23 mouse cellular contexts compared by ENCODE assay signal in genomic region chr6:54277234-54277633, GRCm38 (mm10). TPM values are rescaled to one million over a fixed set of nuclear protein-coding genes. Genes with fewer than 3 reads are reported as not detected.
DNase-seq lines count a peak whose midpoint lies in the region; ATAC-seq and TF ChIP-seq lines count a peak whose summit lies in the region.
"Had no signal": no experiment of that assay in that cellular context is flagged by ENCODE, and none has a peak within 500 bp of the region (broad histone marks: within the 10 kb centered on the region; RNA-seq: fewer than 3 reads in every experiment).

No protein-coding gene starts in this region.

- no peak for DNase-seq in forebrain, embryonic 10.5 days (ENCODE audit: extremely low spot score, low spot score)
- no peak for DNase-seq in kidney, adult 11 months
- DNase-seq in midbrain, postnatal 0 days (ENCODE audit: low spot score): peak; percentile 41
- DNase-seq in midbrain, embryonic 14.5 days: no peak
- DNase-seq in left cerebral cortex, adult 8-10 months (ENCODE audit: low spot score in 2 of 2): no peak
- DNase-seq: adrenal gland, adult 2 months; cerebellum, adult 9-11 months; gastrocnemius, postnatal 25 days; kidney, adult 2 months; kidney, postnatal 14 days; liver, embryonic 13.5 days; lung, embryonic 14.5 days; lung, postnatal 36 days; right cerebral cortex, postnatal 14 days had no signal

- H3K9me3 ChIP-seq in forebrain, embryonic 10.5 days: no peaks in the 10 kb centered on the region
- no peaks in the 10 kb centered on the region for H3K9me3 ChIP-seq in forebrain, embryonic 15.5 days
- no peaks in the 10 kb centered on the region for H3K9me3 ChIP-seq in kidney, embryonic 15.5 days (replicated peaks)
- no peaks in the 10 kb centered on the region for H3K9me3 ChIP-seq in midbrain, postnatal 0 days (ENCODE audit: low read length)
- no peaks in the 10 kb centered on the region for H3K9me3 ChIP-seq in midbrain, embryonic 14.5 days (ENCODE audit: control insufficient read depth, low read length)
- H3K9me3 ChIP-seq in intestine, embryonic 16.5 days (ENCODE audit: control insufficient read depth, low read length): no peaks in the 10 kb centered on the region
- H3K9me3 ChIP-seq: forebrain, embryonic 12.5 days; heart, embryonic 12.5 days; hindbrain, embryonic 13.5 days; limb, embryonic 13.5 days; liver, embryonic 13.5 days; stomach, embryonic 15.5 days had no signal

- no peak overlapping the region for H3K4me2 ChIP-seq in forebrain, embryonic 15.5 days (replicated peaks)
- no peak overlapping the region for H3K4me2 ChIP-seq in kidney, embryonic 15.5 days
- H3K4me2 ChIP-seq in midbrain, postnatal 0 days (ENCODE audit: low read depth, low read length, poor library complexity, severe bottlenecking): no peak overlapping the region
- H3K4me2 ChIP-seq in midbrain, embryonic 14.5 days (ENCODE audit: low read length): no peak overlapping the region
- no peak overlapping the region for H3K4me2 ChIP-seq in intestine, embryonic 16.5 days (ENCODE audit: low read depth, low read length)
- H3K4me2 ChIP-seq: forebrain, embryonic 12.5 days; heart, embryonic 12.5 days; hindbrain, embryonic 13.5 days; limb, embryonic 13.5 days; liver, embryonic 13.5 days; lung, embryonic 14.5 days; midbrain, embryonic 12.5 days; stomach, embryonic 15.5 days had no signal

- no peak overlapping the region for H3K4me3 ChIP-seq in forebrain, embryonic 10.5 days
- H3K4me3 ChIP-seq in forebrain, embryonic 15.5 days: no peak overlapping the region
- no peak overlapping the region for H3K4me3 ChIP-seq in kidney, embryonic 15.5 days (replicated peaks)
- no peak overlapping the region for H3K4me3 ChIP-seq in midbrain, postnatal 0 days (ENCODE audit: low read depth, low read length)
- H3K4me3 ChIP-seq in midbrain, embryonic 14.5 days (replicated peaks; ENCODE audit: low read depth, low read length): no peak overlapping the region
- H3K4me3 ChIP-seq in intestine, embryonic 16.5 days (ENCODE audit: low read length): no peak overlapping the region
- H3K4me3 ChIP-seq: forebrain, embryonic 12.5 days; heart, embryonic 12.5 days; hindbrain, embryonic 13.5 days; limb, embryonic 13.5 days; liver, embryonic 13.5 days; midbrain, embryonic 12.5 days; stomach, embryonic 15.5 days had no signal

- no peak for ATAC-seq in forebrain, embryonic 15.5 days (replicated peaks)
- no peak for ATAC-seq in kidney, embryonic 15.5 days (replicated peaks; ENCODE audit: low FRiP score)
- no peak for ATAC-seq in midbrain, postnatal 0 days (ENCODE audit: low FRiP score)
- no peak for ATAC-seq in midbrain, embryonic 14.5 days (ENCODE audit: low FRiP score, low TSS enrichment)
- ATAC-seq in intestine, embryonic 16.5 days: no peak

- H3K9ac ChIP-seq in forebrain, embryonic 15.5 days (replicated peaks): no peak overlapping the region
- H3K9ac ChIP-seq in kidney, embryonic 15.5 days: no peak overlapping the region
- H3K9ac ChIP-seq in midbrain, postnatal 0 days (replicated peaks; ENCODE audit: low read length, poor library complexity, severe bottlenecking): no peak overlapping the region
- no peak overlapping the region for H3K9ac ChIP-seq in midbrain, embryonic 14.5 days (replicated peaks; ENCODE audit: low read length)
- no peak overlapping the region for H3K9ac ChIP-seq in intestine, embryonic 16.5 days (ENCODE audit: low read depth, low read length)
- H3K9ac ChIP-seq: forebrain, embryonic 12.5 days; heart, embryonic 12.5 days; hindbrain, embryonic 13.5 days; limb, embryonic 13.5 days; liver, embryonic 13.5 days; lung, embryonic 14.5 days; midbrain, embryonic 12.5 days; stomach, embryonic 15.5 days had no signal

- H3K36me3 ChIP-seq in forebrain, embryonic 10.5 days (replicated peaks): no peaks in the 10 kb centered on the region
- H3K36me3 ChIP-seq in forebrain, embryonic 15.5 days: 0 out of 2 replicates have a peak, but pooled peaks cover 2% of the 10 kb centered on the region
- H3K36me3 ChIP-seq in kidney, embryonic 15.5 days: no peaks in the 10 kb centered on the region
- H3K36me3 ChIP-seq in midbrain, postnatal 0 days (ENCODE audit: insufficient read depth, low read length): no peaks in the 10 kb centered on the region
- H3K36me3 ChIP-seq in midbrain, embryonic 14.5 days (ENCODE audit: control insufficient read depth, insufficient read depth, low read length): no peaks in the 10 kb centered on the region
- H3K36me3 ChIP-seq in intestine, embryonic 16.5 days (ENCODE audit: control insufficient read depth, insufficient read depth, low read length): no peaks in the 10 kb centered on the region
- H3K36me3 ChIP-seq: forebrain, embryonic 12.5 days; heart, embryonic 12.5 days; hindbrain, embryonic 13.5 days; limb, embryonic 13.5 days; liver, embryonic 13.5 days; midbrain, embryonic 12.5 days; stomach, embryonic 15.5 days had no signal

- 81% methylated on average over 4 of the region's 4 CpGs for WGBS in forebrain, embryonic 10.5 days
- 83% methylated on average over 4 of the region's 4 CpGs for WGBS in forebrain, embryonic 15.5 days
- 77% methylated on average over 4 of the region's 4 CpGs for WGBS in kidney, embryonic 15.5 days
- WGBS in midbrain, postnatal 0 days: 77% methylated on average over 4 of the region's 4 CpGs
- 92% methylated on average over 4 of the region's 4 CpGs for WGBS in midbrain, embryonic 14.5 days
- 59% methylated on average over 4 of the region's 4 CpGs for WGBS in intestine, embryonic 16.5 days

- no peak for TF ChIP-seq CTCF in midbrain, postnatal 0 days (IDR thresholded peaks at IDR 0.05)

- H3K27ac ChIP-seq in forebrain, embryonic 10.5 days: peak overlapping the region; percentile 63
- no peak overlapping the region for H3K27ac ChIP-seq in forebrain, embryonic 15.5 days (replicated peaks)
- H3K27ac ChIP-seq in kidney, embryonic 15.5 days: peak overlapping the region; percentile 60; the same call in 1 of the 2 replicates
- H3K27ac ChIP-seq in midbrain, postnatal 0 days (ENCODE audit: low read depth, low read length): no peak overlapping the region
- no peak overlapping the region for H3K27ac ChIP-seq in midbrain, embryonic 14.5 days (replicated peaks; ENCODE audit: low read depth, low read length)
- H3K27ac ChIP-seq in intestine, embryonic 16.5 days (ENCODE audit: low read length): peak overlapping the region; percentile 6
- H3K27ac ChIP-seq: hindbrain, embryonic 13.5 days; limb, embryonic 13.5 days; liver, embryonic 13.5 days; midbrain, embryonic 12.5 days had no signal

- no peaks in the 10 kb centered on the region; the same call in 1 of the 2 replicates for H3K27me3 ChIP-seq in forebrain, embryonic 10.5 days (ENCODE audit: poor library complexity, severe bottlenecking)
- no peaks in the 10 kb centered on the region for H3K27me3 ChIP-seq in forebrain, embryonic 15.5 days
- peaks cover 8% of the 10 kb centered on the region for H3K27me3 ChIP-seq in kidney, embryonic 15.5 days
- H3K27me3 ChIP-seq in midbrain, postnatal 0 days (ENCODE audit: insufficient read depth, low read length): no peaks in the 10 kb centered on the region
- no peaks in the 10 kb centered on the region for H3K27me3 ChIP-seq in midbrain, embryonic 14.5 days (ENCODE audit: control insufficient read depth, insufficient read depth, low read length)
- H3K27me3 ChIP-seq in intestine, embryonic 16.5 days (replicated peaks; ENCODE audit: control insufficient read depth, insufficient read depth, low read length): no peaks in the 10 kb centered on the region
- H3K27me3 ChIP-seq: forebrain, embryonic 12.5 days; heart, embryonic 12.5 days; hindbrain, embryonic 13.5 days; limb, embryonic 13.5 days; liver, embryonic 13.5 days; stomach, embryonic 15.5 days had no signal

- peaks cover 47% of the 10 kb centered on the region for H3K4me1 ChIP-seq in forebrain, embryonic 10.5 days
- H3K4me1 ChIP-seq in forebrain, embryonic 15.5 days: peaks cover 11% of the 10 kb centered on the region
- peaks cover 47% of the 10 kb centered on the region for H3K4me1 ChIP-seq in kidney, embryonic 15.5 days
- H3K4me1 ChIP-seq in midbrain, postnatal 0 days (ENCODE audit: insufficient read depth, low read length): no peaks in the 10 kb centered on the region; the same call in 1 of the 2 replicates
- no peaks in the 10 kb centered on the region; the same call in 1 of the 2 replicates for H3K4me1 ChIP-seq in midbrain, embryonic 14.5 days (ENCODE audit: control insufficient read depth, insufficient read depth, low read length)
- H3K4me1 ChIP-seq in intestine, embryonic 16.5 days (ENCODE audit: control insufficient read depth, insufficient read depth, low read length): peaks cover 34% of the 10 kb centered on the region

RNA-seq across cellular contexts. Expression of gene Prr15, which starts 48.4 kb away (rescaled TPM):
- polyA plus RNA-seq in forebrain, embryonic 10.5 days (2016; fragmentation: Nextera tagmentation; extraction: Ambion mirVana): 3.3 and 4.7 TPM in 2 replicates
- 2.4 and 3.2 TPM in 2 replicates for polyA plus RNA-seq in forebrain, embryonic 15.5 days (2015; fragmentation: Nextera tagmentation; extraction: Ambion mirVana)
- polyA plus RNA-seq in kidney, embryonic 15.5 days (2015; fragmentation: Nextera tagmentation; extraction: Ambion mirVana): 7.3 TPM in 2 replicates
- 1.5 and 2.1 TPM in 2 replicates for total RNA-seq in midbrain, postnatal 0 days (2014; rRNA removed)
- polyA plus RNA-seq in midbrain, postnatal 0 days (2015; fragmentation: Nextera tagmentation; extraction: Ambion mirVana): 1.8 and 2.4 TPM in 2 replicates
- polyA plus RNA-seq in midbrain, embryonic 14.5 days (2014; fragmentation: Nextera tagmentation; extraction: Ambion mirVana): 1.6 and 1.9 TPM in 2 replicates
- 11.3 and 17.0 TPM in 2 replicates for polyA plus RNA-seq in intestine, embryonic 16.5 days (2015; fragmentation: Nextera tagmentation; extraction: Ambion mirVana)
- 1 to 10 TPM; 1.1 to 2.4 (median 1.4) TPM for total RNA-seq in left cerebral cortex, adult 8-10 months (2022)

Comparison
In these comparisons a context has a peak if more than half of its experiments do, and no peak if none do; other contexts are left out.
1. H3K27ac ChIP-seq: peak in forebrain, embryonic 10.5 days (single experiment), kidney, embryonic 15.5 days (single experiment) and intestine, embryonic 16.5 days (single experiment); none in forebrain, embryonic 15.5 days (single experiment), midbrain, postnatal 0 days (single experiment) and midbrain, embryonic 14.5 days (single experiment).